Mouse (Mus musculus): ENCODE measurements around the gene Map2k6. TPM values are rescaled to one million over a fixed set of nuclear protein-coding genes. Genes with fewer than 3 reads are reported as not detected.
"Not testable (repeated sequence)": the region's sequence is repeated elsewhere in the genome, so short reads cannot be mapped to it uniquely, and the experiment has no call there.

The Map2k6 gene
- polyA plus RNA-seq (2014; fragmentation: Nextera tagmentation; extraction: Ambion mirVana) = 22.2 and 24.0 TPM in 2 replicates

GRCm38 (mm10) chr11:110398553-110399239 lies at the start of gene Map2k6:
TSS of gene Map2k6 (plus strand) at chr11:110399122.
- 13% methylated on average over 20 of the region's 20 CpGs for whole genome bisulfite sequencing
- ATAC-seq (ENCODE audit: low read depth) = peak; percentile 96
- Histone ChIP-seq H3K36me3 (ENCODE audit: control insufficient read depth, insufficient read depth, low read length) (no peaks in the 10 kb centered on the region), H3K4me1 (ENCODE audit: control insufficient read depth, insufficient read depth, low read length) (peaks cover 14% of the 10 kb centered on the region; the same call in 1 of the 2 replicates), H3K4me3 (ENCODE audit: low read depth, low read length) (peak within 1 kb of the TSS; percentile 53), H3K9ac (replicated peaks; ENCODE audit: low read depth, low read length) (peak within 1 kb of the TSS; percentile 48; the same call in 1 of the 2 replicates), H3K27ac (ENCODE audit: low read depth, low read length) (peak within 1 kb of the TSS; percentile 18; the same call in 1 of the 2 replicates), H3K27me3 (ENCODE audit: control insufficient read depth, insufficient read depth, low read length) (no peaks in the 10 kb centered on the region), H3K9me3 (ENCODE audit: control insufficient read depth, low read length) (no peaks in the 10 kb centered on the region), H3K4me2 (ENCODE audit: low read depth, low read length) (peak within 1 kb of the TSS; percentile 68)

- H3K36me3 ChIP-seq (ENCODE audit: control insufficient read depth, insufficient read depth, low read length) = no peaks in the 10 kb centered on the region
- no peak overlapping the region for H3K27ac ChIP-seq (ENCODE audit: low read depth, low read length)
- 89% methylated on average over 9 of the region's 9 CpGs for WGBS
These were observed 44.7 kb upstream of the Map2k6 start for GRCm38 (mm10) chr11:110354261-110354660.

GRCm38 (mm10) chr11:110355131-110355530 lies 43.8 kb upstream of the Map2k6 start:
- 85% methylated on average over 9 of the region's 9 CpGs for WGBS
- not testable (repeated sequence) for H3K4me3 ChIP-seq (ENCODE audit: low read depth, low read length); ATAC-seq (ENCODE audit: low read depth); H3K27me3 ChIP-seq (ENCODE audit: control insufficient read depth, insufficient read depth, low read length); H3K4me2 ChIP-seq (ENCODE audit: low read depth, low read length); H3K9ac ChIP-seq (replicated peaks; ENCODE audit: low read depth, low read length); H3K9me3 ChIP-seq (ENCODE audit: control insufficient read depth, low read length); H3K36me3 ChIP-seq (ENCODE audit: control insufficient read depth, insufficient read depth, low read length); H3K27ac ChIP-seq (ENCODE audit: low read depth, low read length); H3K4me1 ChIP-seq (ENCODE audit: control insufficient read depth, insufficient read depth, low read length)

More at GRCm38 (mm10) chr11:110354261-110354660, 44.7 kb upstream of the Map2k6 start:
- ATAC-seq (ENCODE audit: low read depth) = no peak
- H3K4me2 ChIP-seq (ENCODE audit: low read depth, low read length) = no peak overlapping the region
- no peak overlapping the region for H3K4me3 ChIP-seq (ENCODE audit: low read depth, low read length)
- no peaks in the 10 kb centered on the region for H3K27me3 ChIP-seq (ENCODE audit: control insufficient read depth, insufficient read depth, low read length)
- no peaks in the 10 kb centered on the region for H3K9me3 ChIP-seq (ENCODE audit: control insufficient read depth, low read length)
- no peak overlapping the region for H3K9ac ChIP-seq (replicated peaks; ENCODE audit: low read depth, low read length)
- H3K4me1 ChIP-seq (ENCODE audit: control insufficient read depth, insufficient read depth, low read length) = no peaks in the 10 kb centered on the region

GRCm38 (mm10) chr11:110357756-110358551 lies 41.0 kb upstream of the Map2k6 start:
- Histone ChIP-seq H3K27me3 (ENCODE audit: control insufficient read depth, insufficient read depth, low read length) (no peaks in the 10 kb centered on the region), H3K27ac (ENCODE audit: low read depth, low read length) (no peak overlapping the region), H3K4me2 (ENCODE audit: low read depth, low read length) (no peak overlapping the region), H3K4me3 (ENCODE audit: low read depth, low read length) (no peak overlapping the region), H3K9me3 (ENCODE audit: control insufficient read depth, low read length) (no peaks in the 10 kb centered on the region; the same call in 1 of the 2 replicates), H3K4me1 (ENCODE audit: control insufficient read depth, insufficient read depth, low read length) (no peaks in the 10 kb centered on the region), H3K36me3 (ENCODE audit: control insufficient read depth, insufficient read depth, low read length) (no peaks in the 10 kb centered on the region), H3K9ac (replicated peaks; ENCODE audit: low read depth, low read length) (no peak overlapping the region)
- no peak for ATAC-seq (ENCODE audit: low read depth)
- 78% methylated on average over 16 of the region's 16 CpGs for WGBS

- WGBS = 73% methylated on average over 3 of the region's 3 CpGs
- Histone ChIP-seq H3K9me3 (ENCODE audit: control insufficient read depth, low read length) (no peaks in the 10 kb centered on the region), H3K27me3 (ENCODE audit: control insufficient read depth, insufficient read depth, low read length) (no peaks in the 10 kb centered on the region), H3K4me2 (ENCODE audit: low read depth, low read length) (no peak overlapping the region), H3K9ac (replicated peaks; ENCODE audit: low read depth, low read length) (no peak overlapping the region), H3K36me3 (ENCODE audit: control insufficient read depth, insufficient read depth, low read length) (no peaks in the 10 kb centered on the region), H3K4me1 (ENCODE audit: control insufficient read depth, insufficient read depth, low read length) (no peaks in the 10 kb centered on the region), H3K27ac (ENCODE audit: low read depth, low read length) (no peak overlapping the region), H3K4me3 (ENCODE audit: low read depth, low read length) (no peak overlapping the region)
- no peak for ATAC-seq (ENCODE audit: low read depth)
These were observed 33.9 kb upstream of the Map2k6 start for GRCm38 (mm10) chr11:110365016-110365415.

- Histone ChIP-seq H3K4me1 (ENCODE audit: control insufficient read depth, insufficient read depth, low read length) (no peaks in the 10 kb centered on the region), H3K36me3 (ENCODE audit: control insufficient read depth, insufficient read depth, low read length) (no peaks in the 10 kb centered on the region), H3K27ac (ENCODE audit: low read depth, low read length) (no peak overlapping the region), H3K9ac (replicated peaks; ENCODE audit: low read depth, low read length) (no peak overlapping the region), H3K27me3 (ENCODE audit: control insufficient read depth, insufficient read depth, low read length) (no peaks in the 10 kb centered on the region), H3K4me2 (ENCODE audit: low read depth, low read length) (no peak overlapping the region), H3K4me3 (ENCODE audit: low read depth, low read length) (no peak overlapping the region), H3K9me3 (ENCODE audit: control insufficient read depth, low read length) (no peaks in the 10 kb centered on the region)
- no peak for ATAC-seq (ENCODE audit: low read depth)
- WGBS = 81% methylated on average over 3 of the region's 3 CpGs
These were observed 32.0 kb upstream of the Map2k6 start for GRCm38 (mm10) chr11:110366902-110367301.

GRCm38 (mm10) chr11:110367638-110368037 lies 31.3 kb upstream of the Map2k6 start:
- WGBS = 96% methylated on average over 13 of the region's 13 CpGs
- no peak for ATAC-seq (ENCODE audit: low read depth)
- Histone ChIP-seq H3K4me3 (ENCODE audit: low read depth, low read length) (no peak overlapping the region), H3K36me3 (ENCODE audit: control insufficient read depth, insufficient read depth, low read length) (no peaks in the 10 kb centered on the region), H3K4me1 (ENCODE audit: control insufficient read depth, insufficient read depth, low read length) (no peaks in the 10 kb centered on the region), H3K4me2 (ENCODE audit: low read depth, low read length) (no peak overlapping the region), H3K27ac (ENCODE audit: low read depth, low read length) (no peak overlapping the region), H3K9me3 (ENCODE audit: control insufficient read depth, low read length) (no peaks in the 10 kb centered on the region), H3K9ac (replicated peaks; ENCODE audit: low read depth, low read length) (no peak overlapping the region), H3K27me3 (ENCODE audit: control insufficient read depth, insufficient read depth, low read length) (no peaks in the 10 kb centered on the region)

- no peaks in the 10 kb centered on the region for H3K9me3 ChIP-seq (ENCODE audit: control insufficient read depth, low read length)
- no peaks in the 10 kb centered on the region for H3K4me1 ChIP-seq (ENCODE audit: control insufficient read depth, insufficient read depth, low read length)
- H3K27me3 ChIP-seq (ENCODE audit: control insufficient read depth, insufficient read depth, low read length) = no peaks in the 10 kb centered on the region
- H3K4me2 ChIP-seq (ENCODE audit: low read depth, low read length) = no peak overlapping the region
- 22% methylated on average over 15 of the region's 15 CpGs for WGBS
- H3K27ac ChIP-seq (ENCODE audit: low read depth, low read length) = no peak overlapping the region
- no peak overlapping the region for H3K4me3 ChIP-seq (ENCODE audit: low read depth, low read length)
- no peak overlapping the region for H3K9ac ChIP-seq (replicated peaks; ENCODE audit: low read depth, low read length)
- no peak for ATAC-seq (ENCODE audit: low read depth)
- H3K36me3 ChIP-seq (ENCODE audit: control insufficient read depth, insufficient read depth, low read length) = no peaks in the 10 kb centered on the region
These were observed 29.5 kb upstream of the Map2k6 start for GRCm38 (mm10) chr11:110369312-110370019.
